Mouse (Mus musculus): ENCODE results near the gene Gnb1l. TPM values are rescaled to one million over a fixed set of nuclear protein-coding genes. Genes with fewer than 3 reads are reported as not detected.

The Gnb1l gene
- polyA plus RNA-seq, 2 experiments: 6.0 to 7.7 TPM

DNA sequence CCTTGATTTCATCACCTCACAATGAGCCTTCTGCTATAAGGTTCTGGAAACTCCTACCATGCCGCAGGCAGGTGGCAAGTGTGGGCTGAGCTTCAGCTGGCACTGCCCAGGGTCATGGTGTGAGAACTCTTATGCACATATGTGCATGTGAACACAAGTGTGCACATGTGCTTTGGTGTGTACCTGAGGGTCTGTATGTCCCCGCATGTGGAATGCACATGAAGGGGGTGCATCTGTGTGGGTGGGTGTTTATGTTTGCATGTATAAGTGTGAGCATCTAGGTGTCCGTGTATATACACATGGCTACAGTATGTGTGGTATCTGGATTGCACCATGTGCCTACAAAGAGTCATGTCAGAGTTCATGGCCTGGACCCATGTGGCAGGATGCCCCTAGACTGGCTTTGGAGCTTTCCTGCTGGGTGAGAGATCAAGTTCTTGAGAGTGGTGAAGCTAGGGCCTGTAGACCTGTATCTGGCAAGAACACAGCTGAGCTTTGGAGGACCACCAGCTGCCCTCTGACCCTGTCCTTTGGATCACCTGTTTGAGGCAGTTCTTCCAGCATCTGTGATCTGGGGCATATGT is 39.0 kb downstream of the Gnb1l start:
- WGBS (ENCODE audit: insufficient replicate concordance): 70% methylated on average over 3 of the region's 3 CpGs
- DNase-seq (ENCODE audit: low read depth in 3 of 3, low spot score in 3 of 3) (no peak), ATAC-seq (ENCODE audit: insufficient read depth) (no peak)
- Histone ChIP-seq H3K4me1 (replicated peaks; ENCODE audit: control insufficient read depth in 2 of 2, insufficient read depth in 2 of 2, low read length in 1 of 2) (no peaks in the 10 kb centered on the region), H3K27ac (no peak overlapping the region), H3K4me2 (ENCODE audit: low read depth) (no peak overlapping the region), H3K4me3 (ENCODE audit: insufficient read depth in 1 of 2, low read depth in 2 of 2, low read length in 2 of 2) (no peak overlapping the region), H3K9ac (replicated peaks) (no peak overlapping the region), H3K9me3 (ENCODE audit: control insufficient read depth, low read length) (no peaks in the 10 kb centered on the region), H3K27me3 (ENCODE audit: control insufficient read depth, insufficient read depth, low read length) (no peaks in the 10 kb centered on the region), H3K36me3 (replicated peaks; ENCODE audit: control insufficient read depth, insufficient read depth, low read depth) (no peaks in the 10 kb centered on the region)
- no peak for TF ChIP-seq CTCF (IDR thresholded peaks at IDR 0.05; ENCODE audit: low read depth)
- no peak for TF ChIP-seq EP300 (IDR thresholded peaks at IDR 0.05; ENCODE audit: low read depth)

DNA sequence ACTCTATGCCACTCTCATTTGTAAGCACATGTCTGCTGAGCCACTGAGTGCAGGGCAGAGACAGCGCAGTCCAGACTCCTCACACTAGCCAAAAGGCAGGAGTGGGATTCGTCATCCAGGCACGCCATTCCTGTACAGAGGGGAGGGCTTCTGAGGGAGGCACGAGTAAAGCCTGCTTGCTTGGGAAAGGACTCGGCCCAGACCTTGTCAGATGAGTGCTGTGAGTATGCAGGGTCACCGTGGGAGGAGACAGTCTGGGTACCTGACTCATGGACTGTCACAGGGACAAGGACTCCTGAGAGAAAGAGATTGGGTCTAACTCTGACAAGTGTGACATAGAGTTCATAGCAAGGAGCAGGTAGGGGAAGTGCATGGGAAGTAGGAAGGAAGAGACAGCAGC is 40.8 kb downstream of the Gnb1l start:
- H3K9ac ChIP-seq (replicated peaks): no peak overlapping the region
- 62% methylated on average over 6 of the region's 6 CpGs for WGBS (ENCODE audit: insufficient replicate concordance)
- H3K4me3 ChIP-seq (ENCODE audit: insufficient read depth in 1 of 2, low read depth in 2 of 2, low read length in 2 of 2): no peak overlapping the region
- no peak overlapping the region for H3K27ac ChIP-seq
- H3K4me2 ChIP-seq (ENCODE audit: low read depth): no peak overlapping the region
- TF ChIP-seq EP300 (IDR thresholded peaks at IDR 0.05; ENCODE audit: low read depth) (no peak), CTCF (IDR thresholded peaks at IDR 0.05; ENCODE audit: low read depth) (no peak)
- H3K27me3 ChIP-seq (ENCODE audit: control insufficient read depth, insufficient read depth, low read length): no peaks in the 10 kb centered on the region
- no peaks in the 10 kb centered on the region for H3K4me1 ChIP-seq (replicated peaks; ENCODE audit: control insufficient read depth in 2 of 2, insufficient read depth in 2 of 2, low read length in 1 of 2)
- DNase-seq (ENCODE audit: low read depth in 3 of 3, low spot score in 3 of 3): no peak
- H3K9me3 ChIP-seq (ENCODE audit: control insufficient read depth, low read length): no peaks in the 10 kb centered on the region
- H3K36me3 ChIP-seq (replicated peaks; ENCODE audit: control insufficient read depth, insufficient read depth, low read depth): no peaks in the 10 kb centered on the region
- ATAC-seq (ENCODE audit: insufficient read depth): no peak

DNA sequence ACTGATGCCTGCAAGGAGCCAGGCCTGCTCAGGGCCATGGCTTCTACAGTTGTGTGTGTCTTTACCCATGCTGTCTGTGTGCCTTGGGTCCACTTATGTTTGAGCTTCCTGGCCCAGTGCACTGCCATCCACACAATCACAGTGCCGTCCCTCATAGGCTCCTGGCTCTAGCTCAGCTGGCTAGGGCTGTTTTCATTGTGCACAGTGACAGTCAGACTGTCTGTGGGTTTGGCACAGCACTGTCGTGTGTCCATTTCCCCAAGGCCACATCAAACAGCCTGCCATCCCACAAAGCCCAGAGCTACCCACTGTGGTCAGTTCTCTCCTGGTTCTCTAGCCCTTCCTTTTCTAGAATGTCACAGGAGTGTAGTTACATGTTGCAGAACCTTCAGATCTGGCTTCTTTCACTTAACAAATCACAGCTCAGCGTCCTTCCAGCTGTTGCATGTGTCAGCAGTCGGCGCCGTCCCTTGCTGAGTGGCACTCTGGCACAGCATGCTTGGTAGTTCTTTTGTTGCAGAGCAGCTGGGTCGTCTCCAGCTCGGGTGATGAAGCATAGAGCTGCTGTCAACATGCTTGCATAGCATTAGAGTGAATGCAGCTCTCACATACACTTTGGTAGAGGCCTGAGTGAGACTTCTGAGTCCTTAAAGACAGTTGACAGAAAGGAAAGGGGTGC is 44.8 kb downstream of the Gnb1l start:
- TF ChIP-seq CTCF (IDR thresholded peaks at IDR 0.05; ENCODE audit: low read depth) (no peak), EP300 (IDR thresholded peaks at IDR 0.05; ENCODE audit: low read depth) (no peak)
- Histone ChIP-seq H3K4me1 (replicated peaks; ENCODE audit: control insufficient read depth in 2 of 2, insufficient read depth in 2 of 2, low read length in 1 of 2) (no peaks in the 10 kb centered on the region), H3K9ac (replicated peaks) (no peak overlapping the region), H3K4me3 (ENCODE audit: insufficient read depth in 1 of 2, low read depth in 2 of 2, low read length in 2 of 2) (no peak overlapping the region), H3K9me3 (ENCODE audit: control insufficient read depth, low read length) (no peaks in the 10 kb centered on the region), H3K36me3 (replicated peaks; ENCODE audit: control insufficient read depth, insufficient read depth, low read depth) (no peaks in the 10 kb centered on the region), H3K4me2 (ENCODE audit: low read depth) (no peak overlapping the region), H3K27me3 (ENCODE audit: control insufficient read depth, insufficient read depth, low read length) (no peaks in the 10 kb centered on the region), H3K27ac (no peak overlapping the region)
- no peak for DNase-seq (ENCODE audit: low read depth in 3 of 3, low spot score in 3 of 3)
- 74% methylated on average over 8 of the region's 8 CpGs for WGBS (ENCODE audit: insufficient replicate concordance)
- no peak for ATAC-seq (ENCODE audit: insufficient read depth)

DNA sequence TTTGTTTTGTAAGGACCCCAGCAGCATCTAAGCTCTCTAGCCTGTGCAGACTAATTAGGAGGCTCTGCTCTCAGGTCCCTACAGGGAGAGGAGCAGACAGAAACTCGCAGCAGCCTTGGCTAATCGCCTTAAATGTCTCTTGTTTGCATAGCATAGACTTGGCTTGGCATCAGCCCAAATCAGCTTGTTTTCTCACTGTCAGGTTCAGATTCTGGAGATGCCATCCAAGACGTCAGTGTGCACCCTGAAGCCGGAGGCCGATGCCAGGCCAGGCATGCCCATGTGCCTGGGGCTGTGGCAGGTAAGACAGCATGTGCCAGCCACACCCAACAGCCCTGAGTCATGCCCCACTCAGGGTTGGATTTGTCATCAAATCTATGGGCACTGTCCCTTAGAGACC is 49.4 kb downstream of the Gnb1l start:
- DNase-seq (ENCODE audit: low read depth in 3 of 3, low spot score in 3 of 3) (no peak), ATAC-seq (ENCODE audit: insufficient read depth) (no peak)
- Histone ChIP-seq H3K9ac (replicated peaks) (no peak overlapping the region), H3K9me3 (ENCODE audit: control insufficient read depth, low read length) (no peaks in the 10 kb centered on the region), H3K4me1 (replicated peaks; ENCODE audit: control insufficient read depth in 2 of 2, insufficient read depth in 2 of 2, low read length in 1 of 2) (no peaks in the 10 kb centered on the region), H3K36me3 (replicated peaks; ENCODE audit: control insufficient read depth, insufficient read depth, low read depth) (no peaks in the 10 kb centered on the region), H3K27ac (no peak overlapping the region), H3K4me2 (ENCODE audit: low read depth) (no peak overlapping the region), H3K27me3 (ENCODE audit: control insufficient read depth, insufficient read depth, low read length) (no peaks in the 10 kb centered on the region), H3K4me3 (ENCODE audit: insufficient read depth in 1 of 2, low read depth in 2 of 2, low read length in 2 of 2) (no peak overlapping the region)
- WGBS (ENCODE audit: insufficient replicate concordance): 70% methylated on average over 5 of the region's 5 CpGs
- TF ChIP-seq CTCF (IDR thresholded peaks at IDR 0.05; ENCODE audit: low read depth): no peak
- TF ChIP-seq EP300 (IDR thresholded peaks at IDR 0.05; ENCODE audit: low read depth): no peak

DNA sequence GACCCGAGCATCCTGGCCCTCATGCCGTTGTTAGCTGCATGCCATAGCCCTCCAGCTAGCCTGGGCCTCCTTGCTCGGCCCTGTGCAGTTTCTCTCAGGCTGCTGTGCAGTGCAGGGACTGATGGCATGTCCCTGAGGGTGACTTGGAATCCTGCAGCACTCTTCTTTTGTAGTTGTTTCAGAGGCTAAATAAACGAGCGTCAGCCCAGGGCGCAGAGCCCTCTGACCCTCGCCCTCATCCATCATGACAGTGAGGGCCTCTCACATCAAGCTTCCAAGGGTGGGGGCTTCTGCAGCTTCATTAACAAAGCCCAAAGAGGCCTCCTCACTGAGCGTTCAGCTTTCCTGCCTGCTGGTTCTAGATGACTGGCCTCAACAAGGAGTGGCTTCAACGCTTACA is 53.1 kb downstream of the Gnb1l start:
- H3K4me2 ChIP-seq (ENCODE audit: low read depth): no peak overlapping the region
- ATAC-seq (ENCODE audit: insufficient read depth) (no peak), DNase-seq (ENCODE audit: low read depth in 3 of 3, low spot score in 3 of 3) (no peak)
- no peak overlapping the region for H3K4me3 ChIP-seq (ENCODE audit: insufficient read depth in 1 of 2, low read depth in 2 of 2, low read length in 2 of 2)
- no peaks in the 10 kb centered on the region for H3K4me1 ChIP-seq (replicated peaks; ENCODE audit: control insufficient read depth in 2 of 2, insufficient read depth in 2 of 2, low read length in 1 of 2)
- H3K9ac ChIP-seq (replicated peaks): no peak overlapping the region
- no peaks in the 10 kb centered on the region for H3K36me3 ChIP-seq (replicated peaks; ENCODE audit: control insufficient read depth, insufficient read depth, low read depth)
- H3K9me3 ChIP-seq (ENCODE audit: control insufficient read depth, low read length): no peaks in the 10 kb centered on the region
- H3K27me3 ChIP-seq (ENCODE audit: control insufficient read depth, insufficient read depth, low read length): no peaks in the 10 kb centered on the region
- no peak for TF ChIP-seq EP300 (IDR thresholded peaks at IDR 0.05; ENCODE audit: low read depth)
- TF ChIP-seq CTCF (IDR thresholded peaks at IDR 0.05; ENCODE audit: low read depth): no peak
- WGBS (ENCODE audit: insufficient replicate concordance): 59% methylated on average over 9 of the region's 9 CpGs
- H3K27ac ChIP-seq: no peak overlapping the region

Measured in liver, embryonic 14.5 days (tissue).